Mouse (Mus musculus) regulatory T cell (primary cell): ENCODE measurements around the gene Bsg.

ENCODE experiments used
- in situ Hi-C: fragments of 300-600 bp; cut with MboI, MseI; formaldehyde crosslinking; loops from one replicate; pipeline ENCODE4 v1.15.1; 2025; ENCODE audit warnings: high pct_unique_total_duplicates

The Bsg gene

DNA sequence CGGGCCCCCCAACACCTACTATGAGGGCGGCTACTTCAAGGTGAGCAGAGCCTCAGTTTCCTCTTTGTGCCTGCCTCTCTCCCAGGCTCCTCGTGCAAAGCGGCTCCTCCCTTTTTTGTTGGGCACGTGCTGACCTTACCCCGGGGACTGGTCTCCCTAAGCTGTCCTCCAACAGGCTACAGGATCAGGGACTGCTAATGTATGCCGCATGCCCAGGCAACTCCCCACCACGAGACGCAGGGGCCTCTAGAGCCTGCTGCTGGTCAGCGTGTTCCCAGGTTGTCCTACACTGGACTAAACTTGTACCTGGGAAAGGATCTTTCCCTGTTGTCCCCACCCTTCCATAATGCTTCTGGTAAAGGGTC lies 21.8 kb upstream of the Bsg start:
- in situ Hi-C loops: loop anchor here (10.0 kb wide), 1 partner anchor 1108 kb away; the partner anchor contains the start of gene Ilvbl

DNA sequence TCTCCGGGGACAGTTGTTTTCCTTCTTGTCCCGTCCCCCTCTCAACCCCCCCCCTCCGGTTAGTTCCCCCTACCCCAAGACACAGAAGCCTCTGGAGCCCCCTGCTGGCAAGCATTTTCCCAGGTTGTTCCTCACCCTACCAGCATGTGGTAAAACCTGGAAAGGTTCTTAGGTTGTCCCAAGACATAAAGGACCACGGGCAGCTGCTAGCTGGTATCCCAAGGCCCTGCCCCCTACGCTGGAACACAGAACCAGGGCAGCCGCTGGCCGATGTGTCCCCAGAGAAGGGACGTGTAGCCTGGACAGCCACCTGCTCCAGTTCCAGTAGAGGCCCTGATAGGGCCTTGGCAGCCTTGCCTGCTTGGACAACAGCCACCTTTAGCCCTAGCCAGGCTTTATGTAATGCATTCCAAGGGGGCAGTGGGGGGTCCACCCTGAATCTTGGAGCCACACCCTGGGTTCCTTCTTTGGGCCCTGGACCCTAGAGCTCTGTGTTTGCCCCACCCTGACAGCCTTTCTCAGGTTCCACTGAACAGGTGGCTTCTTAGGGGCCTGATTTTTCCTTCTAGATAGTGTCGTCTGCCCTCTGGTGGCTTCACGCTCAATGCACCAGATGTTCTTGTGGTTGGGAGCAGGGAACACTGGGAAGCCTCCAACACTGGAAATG lies 21.2 kb upstream of the Bsg start:
- in situ Hi-C loops: loop anchor here (10.0 kb wide), 1 partner anchor 1108 kb away; the partner anchor contains the start of gene Ilvbl

DNA sequence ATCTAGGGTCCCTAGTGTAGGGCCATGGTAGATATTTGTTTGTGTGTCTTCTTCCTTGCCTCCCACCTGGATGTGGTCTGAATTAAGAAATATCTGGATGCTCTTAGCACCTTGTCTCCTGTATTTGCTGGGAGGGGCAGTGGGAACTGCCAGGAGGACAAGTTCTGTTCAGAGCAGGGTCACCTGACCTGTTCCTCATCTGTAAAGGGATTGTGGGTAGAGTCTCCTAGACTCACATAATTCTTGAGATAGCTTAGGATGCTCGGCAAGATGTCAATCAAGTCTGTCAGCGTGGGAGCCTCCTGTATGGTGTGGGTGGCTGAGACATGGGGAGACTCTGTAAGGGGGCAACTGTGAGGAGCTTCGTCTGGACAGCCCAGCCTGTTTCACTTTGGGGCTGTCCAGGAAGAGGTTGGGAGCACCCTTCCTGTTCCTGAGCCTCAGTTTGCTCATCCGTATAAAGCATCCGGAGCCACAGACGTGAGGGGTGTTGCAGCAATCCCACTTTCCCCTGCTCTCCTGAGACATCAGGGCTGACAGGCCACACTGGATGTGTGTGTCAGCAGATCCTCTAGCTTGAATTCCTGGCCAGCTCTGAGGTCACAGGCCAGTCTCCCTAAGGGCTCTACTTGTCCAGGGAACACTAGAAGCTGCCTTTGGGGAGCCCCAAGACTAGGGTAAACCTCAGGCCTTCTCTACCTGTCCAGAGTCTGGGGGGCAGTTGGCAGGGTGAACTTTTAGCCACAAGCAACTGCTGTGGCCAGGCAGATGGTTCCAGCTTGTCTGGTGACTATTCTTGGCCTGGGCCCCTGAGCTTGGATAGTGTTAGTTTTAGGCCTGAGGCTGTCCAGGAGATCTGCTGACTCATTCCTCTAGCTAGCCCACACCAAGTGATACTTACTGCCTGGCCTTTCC lies 20.3 kb upstream of the Bsg start:
- in situ Hi-C loops: loop anchor here (10.0 kb wide), 1 partner anchor 1109 kb away; the partner anchor contains the start of gene Ilvbl

DNA sequence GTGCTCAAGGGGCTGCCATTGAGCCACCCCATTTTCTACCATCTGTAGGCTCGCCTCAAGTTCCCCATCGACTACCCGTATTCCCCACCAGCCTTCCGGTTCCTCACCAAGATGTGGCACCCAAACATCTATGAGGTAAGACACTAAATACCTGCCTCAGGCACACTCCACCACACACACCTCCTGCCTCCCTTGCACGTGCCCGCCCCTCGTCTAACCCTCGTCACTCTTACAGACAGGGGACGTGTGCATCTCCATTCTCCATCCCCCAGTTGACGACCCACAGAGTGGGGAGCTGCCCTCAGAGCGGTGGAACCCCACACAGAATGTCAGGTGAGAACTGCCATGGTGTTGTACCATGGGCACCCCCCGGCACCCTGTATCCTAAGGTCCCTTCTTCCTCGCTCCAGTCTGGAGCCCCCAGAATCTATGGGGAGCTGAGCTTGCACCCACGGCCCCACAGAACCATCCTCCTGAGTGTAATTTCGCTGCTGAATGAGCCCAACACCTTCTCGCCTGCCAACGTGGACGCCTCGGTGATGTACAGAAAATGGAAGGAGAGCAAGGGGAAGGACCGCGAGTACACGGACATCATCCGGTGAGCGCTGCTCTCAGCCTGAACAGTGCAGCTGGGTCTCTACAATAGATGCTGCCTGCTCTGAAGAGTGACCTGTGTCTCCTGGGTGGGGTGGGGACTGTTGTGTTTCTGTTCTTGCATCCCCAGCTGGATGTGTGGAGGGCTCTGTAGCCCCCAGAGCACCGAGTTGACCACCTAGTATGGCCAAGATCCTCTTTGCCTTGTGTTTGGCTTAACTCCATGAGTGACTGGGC lies 19.3 kb upstream of the Bsg start:
- in situ Hi-C loops: loop anchor here (10.0 kb wide), 1 partner anchor 1110 kb away; the partner anchor contains the start of gene Ilvbl

DNA sequence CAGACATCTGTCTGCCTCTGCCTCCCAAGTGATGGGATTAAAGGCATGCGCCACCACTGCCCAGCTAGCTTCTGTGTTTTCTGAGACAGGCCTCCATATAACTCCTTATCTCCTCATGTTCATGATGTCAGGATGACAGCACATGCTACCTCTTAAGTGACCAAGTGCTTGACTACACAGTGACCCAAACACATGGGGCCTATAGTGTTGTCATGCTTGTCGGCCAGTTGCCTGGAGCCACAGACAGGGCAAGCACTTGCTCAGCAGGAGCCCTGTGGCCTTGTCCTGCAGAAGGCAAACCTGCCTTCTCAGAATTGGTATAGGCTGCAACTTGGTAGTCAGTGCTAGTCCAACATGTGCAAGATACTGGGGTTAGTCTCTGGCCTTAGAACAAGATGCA lies 18.1 kb upstream of the Bsg start:
- in situ Hi-C loops: loop anchor here (10.0 kb wide), 1 partner anchor 1111 kb away; the partner anchor contains the start of gene Ilvbl

DNA sequence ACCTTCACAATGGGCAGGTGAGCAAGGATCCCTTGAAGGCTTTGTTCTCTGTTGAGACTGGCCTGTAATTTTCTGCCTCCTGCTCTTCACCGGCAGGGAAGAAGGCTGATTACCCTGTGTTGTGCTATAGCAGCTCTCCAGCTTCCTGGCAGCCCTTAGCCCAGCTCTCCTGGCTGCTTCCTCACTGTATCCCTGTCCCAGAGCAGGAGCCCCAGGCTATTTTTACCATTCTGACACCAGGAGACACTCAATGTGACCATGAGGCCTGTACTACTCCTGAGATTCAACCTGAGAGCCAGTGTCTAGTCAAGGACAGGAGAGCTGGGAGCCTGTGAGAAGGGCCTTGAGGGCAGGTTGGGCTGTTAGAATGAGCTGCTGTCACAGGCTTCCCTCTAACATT lies 17.6 kb upstream of the Bsg start:
- in situ Hi-C loops: loop anchor here (10.0 kb wide), 1 partner anchor 1112 kb away; the partner anchor contains the start of gene Ilvbl

DNA sequence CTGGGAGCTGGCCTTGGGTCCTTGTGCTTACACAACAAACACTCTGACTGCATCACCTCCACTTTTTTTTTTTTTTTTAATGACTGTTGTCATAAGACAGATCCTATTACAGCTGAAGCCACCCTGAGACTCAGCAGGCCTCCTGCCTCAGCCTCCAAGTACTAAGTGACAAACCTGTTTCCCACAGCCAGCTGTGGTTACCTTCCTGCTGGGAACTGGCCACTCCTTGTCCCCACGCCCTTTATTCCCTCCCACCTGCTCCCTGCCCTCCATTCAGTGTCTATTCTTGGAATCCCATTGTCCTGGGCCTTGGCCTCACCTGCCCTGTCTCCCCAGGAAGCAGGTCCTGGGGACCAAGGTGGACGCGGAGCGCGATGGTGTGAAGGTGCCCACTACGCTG lies 16.8 kb upstream of the Bsg start:
- in situ Hi-C loops: loop anchor here (10.0 kb wide), 1 partner anchor 1113 kb away; the partner anchor contains the start of gene Ilvbl

DNA sequence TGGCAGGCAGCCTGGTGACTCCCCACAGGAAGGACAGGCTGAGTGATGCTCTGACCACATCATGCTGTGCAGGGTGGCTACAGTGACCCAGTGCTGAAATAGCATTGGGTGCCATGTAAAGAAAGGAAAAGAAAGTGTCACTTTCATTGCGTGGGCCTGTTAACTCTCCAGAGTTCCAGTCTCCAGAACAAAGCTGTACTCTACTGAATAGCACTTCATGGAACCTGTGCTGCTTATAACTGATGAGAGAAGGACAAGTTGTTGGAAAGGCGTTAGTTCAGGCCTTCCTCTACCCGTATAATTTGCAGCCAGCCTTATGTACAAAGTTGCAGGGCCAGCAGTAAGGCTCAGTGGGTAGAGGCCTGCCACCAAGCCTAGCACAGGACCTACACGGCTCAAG lies 15.6 kb upstream of the Bsg start, which contains the start of gene Gzmm:
Gene Gzmm, plus strand, starts transcription at position 301 of the 400 bp plus-strand sequence.
- in situ Hi-C loops: loop anchor here (10.0 kb wide), 1 partner anchor 1114 kb away; the partner anchor contains the start of gene Ilvbl

DNA sequence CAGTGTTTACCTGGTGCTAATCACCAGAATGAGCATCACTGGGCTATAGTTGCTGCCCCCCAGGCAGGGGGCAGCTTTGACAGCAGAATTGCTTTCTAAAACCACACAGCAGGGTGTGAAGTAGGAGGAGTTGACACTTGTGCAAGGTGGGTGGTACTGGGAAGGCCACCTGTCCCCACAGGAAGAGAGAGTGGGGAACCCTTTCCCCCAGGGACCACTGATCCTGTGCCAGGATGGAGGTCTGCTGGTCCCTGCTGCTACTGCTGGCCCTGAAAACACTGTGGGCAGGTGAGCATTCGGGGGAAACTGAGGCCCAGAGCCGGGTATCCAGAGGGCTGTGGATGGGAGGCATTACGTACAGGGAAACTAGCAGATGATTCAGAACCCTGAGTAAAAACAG lies 15.1 kb upstream of the Bsg start:
- in situ Hi-C loops: loop anchor here (10.0 kb wide), 1 partner anchor 1114 kb away; the partner anchor contains the start of gene Ilvbl

DNA sequence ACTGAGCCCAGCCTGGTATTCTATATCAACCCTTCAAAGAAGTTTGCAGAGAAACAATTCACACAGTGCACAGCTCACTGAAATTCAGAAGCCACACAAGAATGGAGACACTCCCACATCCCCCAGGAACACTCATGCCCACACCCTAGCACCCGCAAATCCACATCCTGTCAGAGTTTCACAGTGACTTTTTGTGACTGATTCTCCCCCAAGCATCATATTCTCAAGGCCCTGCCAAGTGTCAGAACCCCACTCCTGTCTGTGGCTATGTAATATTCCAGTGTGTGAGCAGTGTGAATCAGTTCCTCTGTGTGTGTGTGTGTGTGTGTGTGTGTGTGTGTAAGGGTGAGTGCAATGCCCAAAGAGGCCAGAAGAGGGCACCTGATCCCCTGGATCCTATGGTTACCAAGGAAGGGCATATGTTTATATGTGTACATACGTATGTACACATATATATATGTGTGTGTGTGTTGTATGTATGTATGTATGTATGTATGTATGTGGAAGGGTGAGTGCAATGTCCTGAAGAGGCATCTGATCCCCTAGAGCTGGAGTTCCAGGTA lies 12.2 kb upstream of the Bsg start:
- in situ Hi-C loops: loop anchor here (5.0 kb wide), 1 partner anchor 90 kb away; no protein-coding TSS in a partner anchor

DNA sequence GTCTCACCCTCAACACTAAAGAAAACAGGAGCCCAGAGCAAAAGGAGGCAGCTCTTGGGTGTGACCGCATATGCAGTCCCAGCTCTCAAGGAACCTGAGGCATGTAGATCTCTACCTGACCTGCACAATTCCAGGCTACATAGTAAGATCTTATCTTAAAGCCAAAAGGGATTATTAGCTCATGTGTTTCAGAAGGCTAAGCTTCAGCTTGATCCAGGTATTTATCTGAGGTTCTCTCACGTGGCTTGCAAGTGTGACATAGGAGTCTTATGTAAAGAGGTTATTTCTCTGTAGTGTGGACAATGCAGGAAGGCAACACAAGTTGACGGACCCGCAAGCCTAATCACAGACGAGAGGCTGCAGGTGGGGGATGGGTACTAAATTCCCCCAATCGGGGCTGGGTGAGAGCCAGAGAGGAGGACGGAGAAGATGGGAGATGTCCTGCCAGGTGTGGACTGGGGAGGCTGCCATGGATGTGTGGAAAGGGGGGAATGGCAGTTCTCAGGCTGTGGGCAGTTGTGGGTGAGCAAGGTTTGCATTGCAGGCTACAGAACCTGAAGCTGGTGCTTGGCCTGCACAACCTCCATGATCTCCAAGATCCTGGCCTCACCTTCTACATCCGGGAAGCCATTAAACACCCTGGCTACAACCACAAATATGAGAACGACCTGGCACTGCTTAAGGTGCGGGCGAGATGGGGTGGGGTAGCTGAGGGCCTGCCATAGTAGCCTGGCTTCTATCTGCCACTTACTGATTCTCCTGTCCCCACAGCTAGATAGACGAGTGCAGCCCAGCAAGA lies 10.5 kb upstream of the Bsg start:
- in situ Hi-C loops: loop anchor here (5.0 kb wide), 1 partner anchor 89 kb away; no protein-coding TSS in a partner anchor

DNA sequence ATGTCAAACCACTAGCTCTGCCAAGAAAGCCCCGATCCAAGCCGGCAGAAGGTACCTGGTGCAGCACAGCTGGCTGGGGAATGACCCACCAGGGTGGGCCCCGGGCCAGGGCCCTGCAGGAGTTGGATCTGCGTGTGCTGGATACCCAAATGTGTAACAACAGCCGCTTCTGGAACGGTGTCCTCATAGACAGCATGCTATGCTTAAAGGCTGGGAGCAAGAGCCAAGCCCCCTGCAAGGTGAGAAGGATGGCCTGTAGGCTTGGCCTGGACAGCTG lies 10.0 kb upstream of the Bsg start:
- in situ Hi-C loops: loop anchor here (5.0 kb wide), 1 partner anchor 88 kb away; no protein-coding TSS in a partner anchor

DNA sequence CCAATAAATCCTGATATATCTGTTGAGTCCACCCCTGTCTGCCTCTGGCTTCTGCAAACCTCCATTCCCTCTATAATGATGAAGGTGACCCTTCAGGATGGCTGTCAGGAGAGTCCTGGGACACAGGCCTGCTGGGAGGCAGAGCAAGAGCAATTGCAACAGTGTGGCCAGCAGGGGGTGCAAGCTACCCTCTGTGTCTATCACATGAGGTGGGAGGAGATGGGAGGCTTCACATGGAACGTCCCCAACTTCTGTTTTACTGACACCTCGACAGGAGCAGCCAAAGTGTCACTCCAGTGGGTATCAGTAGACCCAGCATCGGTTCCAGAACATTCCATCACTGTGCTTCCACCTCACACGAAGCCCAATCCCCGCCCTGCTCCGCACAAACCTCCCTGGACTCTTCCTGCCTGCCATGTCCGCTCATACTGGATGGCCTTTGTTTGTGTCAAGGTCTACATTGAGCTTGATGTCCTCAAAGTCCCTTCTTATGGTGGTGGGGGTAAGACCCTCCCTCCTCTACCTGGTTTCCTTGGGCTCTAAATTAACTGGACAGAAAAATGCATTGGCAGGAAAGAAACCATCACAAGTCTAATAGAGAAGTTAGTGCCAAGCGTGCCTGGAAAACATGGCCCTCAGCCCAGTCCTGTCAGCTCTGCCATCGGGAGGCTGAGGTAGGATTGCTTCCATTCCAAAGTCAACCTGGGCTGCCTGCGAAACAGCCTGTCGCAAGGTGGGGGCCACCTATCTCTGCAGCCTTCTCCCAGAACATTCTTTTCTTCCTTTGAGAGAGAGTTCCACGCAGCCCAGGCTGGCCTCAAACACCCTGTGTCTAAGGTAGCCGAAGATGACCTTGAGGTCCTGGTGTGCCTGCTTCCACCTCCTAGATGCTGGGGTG lies 8.8 kb upstream of the Bsg start:
- in situ Hi-C loops: loop anchor here (5.0 kb wide), 1 partner anchor 1708 kb away; no protein-coding TSS in a partner anchor

DNA sequence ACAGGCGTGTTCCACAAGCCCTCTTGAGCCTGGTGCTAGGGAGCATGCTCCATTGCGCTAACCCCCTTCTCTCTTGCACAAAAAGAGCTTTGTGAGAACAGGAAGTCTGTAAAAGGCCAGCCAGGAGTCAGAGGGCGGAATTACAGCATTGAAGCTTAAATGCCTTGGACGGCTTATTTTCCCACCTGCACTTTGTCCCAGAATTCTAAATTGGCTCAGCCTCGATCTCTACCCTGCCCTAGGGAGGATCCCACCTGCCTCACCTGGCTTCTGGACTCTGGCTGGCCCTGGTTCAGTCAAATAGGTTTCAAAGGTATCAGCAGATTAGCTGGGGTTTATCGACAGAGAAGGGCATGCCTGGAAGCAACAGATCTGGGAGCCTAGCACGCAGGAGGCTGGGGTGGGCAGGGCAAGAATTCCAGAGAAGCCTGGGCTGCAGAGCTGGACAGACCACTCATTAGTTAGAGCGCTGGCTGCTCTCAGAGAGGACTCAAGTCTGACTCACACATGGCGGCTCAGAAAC lies 8.1 kb upstream of the Bsg start:
- in situ Hi-C loops: loop anchor here (5.0 kb wide), 1 partner anchor 1709 kb away; no protein-coding TSS in a partner anchor

DNA sequence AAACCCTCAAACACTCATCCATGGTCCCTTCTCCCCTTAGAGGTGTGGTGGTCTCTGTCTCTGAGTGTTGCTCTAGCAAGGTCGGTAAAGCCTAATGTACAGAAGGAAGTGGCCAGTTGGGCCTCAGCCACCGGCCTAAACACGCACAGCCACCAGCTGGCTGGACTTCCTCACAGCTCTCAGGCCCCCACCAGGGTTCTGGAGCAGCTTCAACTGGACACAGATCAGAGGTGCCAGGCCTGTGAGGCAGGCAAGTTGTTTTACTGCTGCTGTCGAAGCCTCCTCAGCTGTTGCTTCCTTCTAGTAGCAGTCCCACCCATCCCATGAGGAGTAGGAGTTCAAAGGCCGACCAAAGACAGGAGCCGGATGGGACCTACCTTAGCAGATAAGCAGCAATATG lies 6.4 kb upstream of the Bsg start:
- in situ Hi-C loops: loop anchor here (5.0 kb wide), 1 partner anchor 1711 kb away; no protein-coding TSS in a partner anchor

DNA sequence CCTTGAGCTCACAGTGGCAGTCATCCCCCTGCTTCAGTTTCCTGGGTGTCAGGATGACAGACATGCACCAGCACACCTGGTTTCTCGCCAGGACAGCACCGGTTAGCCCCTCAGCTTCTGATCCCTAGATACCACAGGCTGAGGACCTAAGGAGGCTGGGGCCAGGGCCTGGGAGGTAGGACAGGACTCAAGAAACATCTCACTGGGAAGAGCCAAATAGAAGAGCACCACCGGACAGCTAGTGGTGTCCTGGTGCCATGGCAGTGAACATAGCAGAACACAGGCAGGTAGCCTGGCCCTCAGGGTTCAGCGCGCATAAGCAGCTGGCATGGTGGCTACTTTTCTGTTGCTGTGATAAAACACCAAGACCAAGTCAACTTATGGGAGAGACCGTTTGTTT lies 5.8 kb upstream of the Bsg start:
- in situ Hi-C loops: loop anchor here (5.0 kb wide), 1 partner anchor 1711 kb away; no protein-coding TSS in a partner anchor

DNA sequence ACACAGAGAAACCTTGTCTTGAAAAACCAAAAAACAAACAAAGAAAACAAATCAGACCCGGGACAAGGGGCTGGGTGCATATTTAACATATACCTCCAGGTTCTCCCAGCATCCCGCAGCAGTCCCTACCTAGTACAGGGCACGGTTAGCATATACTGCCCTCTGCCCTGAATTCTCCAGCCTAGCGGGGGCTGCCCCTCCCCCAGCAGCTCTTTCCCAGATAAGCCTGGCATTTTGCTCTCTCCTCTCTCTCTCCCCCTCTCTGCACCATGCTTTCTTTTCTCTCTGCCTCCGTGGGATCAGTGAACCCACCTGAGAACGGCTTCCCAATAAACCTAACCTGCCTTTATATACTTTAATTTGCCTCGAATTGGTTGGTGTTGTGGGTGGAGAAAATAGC lies 3.6 kb upstream of the Bsg start:
- in situ Hi-C loops: no loop called here

DNA sequence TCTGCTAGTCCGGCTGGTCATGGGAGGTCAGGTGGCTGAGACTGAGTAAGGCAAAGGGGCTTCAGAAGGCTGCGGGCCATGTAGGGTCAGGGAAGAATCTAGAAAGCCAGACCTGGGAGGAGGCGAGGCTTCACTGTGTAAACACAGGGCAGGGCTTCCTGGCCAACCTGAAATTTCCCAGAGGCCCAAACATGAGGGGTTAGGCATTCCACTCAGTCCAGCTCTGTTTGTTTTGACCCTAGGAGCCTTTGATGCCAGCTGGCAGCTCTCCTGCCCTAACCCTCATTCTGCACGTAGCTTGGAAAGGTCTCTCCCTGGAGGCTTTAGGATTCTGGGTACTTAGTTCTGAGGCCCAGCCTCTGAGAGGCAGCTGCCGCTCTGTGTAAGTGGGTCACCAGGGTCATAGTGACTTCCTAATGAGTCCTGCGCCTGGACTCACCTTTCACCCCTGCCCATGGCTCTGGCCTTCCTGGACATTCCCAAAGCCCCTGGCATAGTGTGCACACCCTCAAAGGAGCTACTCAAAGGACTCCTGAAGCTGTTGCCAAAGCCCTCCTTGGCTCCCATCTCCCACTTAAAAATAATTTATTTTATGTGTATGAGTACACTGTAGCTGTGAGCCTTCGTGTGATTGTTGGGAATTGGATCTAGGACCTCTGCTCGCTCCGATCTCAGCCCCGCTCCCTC lies 2.7 kb upstream of the Bsg start:
- in situ Hi-C loops: no loop called here
